Mouse (Mus musculus) brain, embryonic 14.5 days (tissue): ENCODE measurements around the gene Psme1.

Experiments
- CTCF ChIP-seq: fragments of 200-500 bp; IDR thresholded peaks from 2 replicates; pipeline ENCODE4 v1.5.1; 2012; ENCODE audit warnings: inconsistent platforms, mild to moderate bottlenecking, moderate library complexity, borderline replicate concordance; ENCODE audit not compliant: insufficient read depth, insufficient read length; ENCODE audit errors: extremely low read depth
- POLR2A ChIP-seq: fragments of 200-500 bp; IDR thresholded peaks from 2 replicates; pipeline ENCODE4 v1.6.1; 2012; ENCODE audit warnings: mild to moderate bottlenecking, inconsistent platforms, borderline replicate concordance; ENCODE audit not compliant: poor library complexity, insufficient read depth, insufficient read length, severe bottlenecking; ENCODE audit errors: extremely low read depth

DNA sequence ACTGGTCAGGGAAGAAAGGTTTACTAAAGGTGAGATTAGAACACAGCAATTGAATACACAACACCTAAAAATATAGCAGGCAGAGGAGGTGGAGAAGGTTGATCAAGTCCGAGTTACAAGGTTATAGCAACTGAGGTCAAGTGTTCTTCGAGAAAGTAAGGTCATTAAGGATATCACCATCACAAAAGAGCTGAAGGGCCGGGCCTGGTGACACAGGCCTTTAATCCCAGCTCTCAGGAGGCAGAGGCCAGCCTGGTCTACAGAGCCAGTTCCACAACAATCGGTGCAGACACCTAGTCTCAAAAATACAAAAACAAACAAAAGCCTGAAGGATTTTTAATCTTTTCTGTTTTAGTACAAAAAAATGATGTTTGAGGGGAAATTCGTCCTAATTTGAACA, 26.6 kb upstream of the Psme1 start:
- TF ChIP-seq POLR2A, result no peak
- TF ChIP-seq CTCF, result no peak
